Mouse (Mus musculus) neural tube, embryonic 14.5 days (tissue): ENCODE measurements at regions not wholly inside any gene's neighbourhood (a gene's known extent, or its start where the extent isn't known, plus 50 kb on each side); places are given as distances from the start of the nearest gene placed in this dataset.
A peak's percentile ranks its signal among the peaks of the same experiment; 100 is the strongest.

Experiments used
- ATAC-seq: fragments of 200-750 bp; cut with Nextera tagmentation; 2 replicates; pipeline ENCODE4 v1.8.0; 2017; ENCODE audit warnings: low read depth, mild to moderate bottlenecking, moderate TSS enrichment, moderate library complexity
- H3K27ac ChIP-seq: fragments of 300-500 bp; sonication (generic); 2 replicates; pipeline ENCODE4 v1.5.1; 2014; ENCODE audit warnings: low read depth, mild to moderate bottlenecking, control low read depth, low read length, moderate library complexity, mixed read lengths
- H3K27me3 ChIP-seq: fragments of 300-500 bp; sonication (generic); 2 replicates; pipeline ENCODE4 v1.6.1; 2014; ENCODE audit warnings: low read length; ENCODE audit not compliant: control insufficient read depth, insufficient read depth
- H3K36me3 ChIP-seq: fragments of 300-500 bp; sonication (generic); 2 replicates; pipeline ENCODE4 v1.6.1; 2014; ENCODE audit warnings: low read length, mixed read lengths; ENCODE audit not compliant: control insufficient read depth, insufficient read depth
- H3K4me1 ChIP-seq: fragments of 300-500 bp; sonication (generic); 2 replicates; pipeline ENCODE4 v1.6.1; 2014; ENCODE audit warnings: low read length; ENCODE audit not compliant: control insufficient read depth, insufficient read depth
- H3K4me2 ChIP-seq: fragments of 300-500 bp; sonication (generic); 2 replicates; pipeline ENCODE4 v1.6.1; 2014; ENCODE audit warnings: mild to moderate bottlenecking, low read depth, low read length, control low read depth
- H3K4me3 ChIP-seq: fragments of 300-500 bp; sonication (generic); 2 replicates; pipeline ENCODE4 v1.5.1; 2014; ENCODE audit warnings: low read depth, low read length, control low read depth, mixed read lengths
- H3K9ac ChIP-seq: fragments of 300-500 bp; sonication (generic); replicated peaks from 2 replicates; pipeline ENCODE4 v1.6.1; 2014; ENCODE audit warnings: low read depth, mild to moderate bottlenecking, control low read depth, low read length, mixed read lengths
- H3K9me3 ChIP-seq: fragments of 300-500 bp; sonication (generic); 2 replicates; pipeline ENCODE4 v1.6.1; 2016; ENCODE audit warnings: low read length; ENCODE audit not compliant: control insufficient read depth
- WGBS: fragments of 180-500 bp; shearing (Covaris S2); extraction: QIAGEN DNeasy Blood & Tissue Kit; methylation state at CpG from one replicate; pipeline ENCODE4 v1.1.7; 2014; 5-methylcytosine and 5-hydroxymethylcytosine counted together

- Histone ChIP-seq H3K9ac (no peak overlapping the region), H3K36me3 (no peaks in the 10 kb centered on the region), H3K4me1 (0 out of 2 replicates have a peak, but pooled peaks cover 8% of the 10 kb centered on the region), H3K4me3 (no peak overlapping the region), H3K4me2 (no peak overlapping the region), H3K9me3 (no peaks in the 10 kb centered on the region), H3K27me3 (no peaks in the 10 kb centered on the region), H3K27ac (no peak overlapping the region)
- peak; percentile 83; the same call in 1 of the 2 replicates for ATAC-seq
- WGBS, result 17% methylated on average over 5 of the region's 5 CpGs
These were observed 529.2 kb downstream of the Nr2f2 start for GRCm38 (mm10) chr7:69837379-69837778.

- Histone ChIP-seq H3K9me3 (no peaks in the 10 kb centered on the region), H3K36me3 (no peaks in the 10 kb centered on the region), H3K9ac (no peak overlapping the region), H3K4me1 (no peaks in the 10 kb centered on the region), H3K27me3 (no peaks in the 10 kb centered on the region), H3K27ac (no peak overlapping the region), H3K4me3 (no peak overlapping the region), H3K4me2 (no peak overlapping the region)
- 4% methylated on average over 8 of the region's 8 CpGs for WGBS
- ATAC-seq, result no peak
These were observed 539.3 kb downstream of the Nr2f2 start for GRCm38 (mm10) chr7:69827251-69827650.

- WGBS, result 83% methylated on average over 2 of the region's 2 CpGs
- Histone ChIP-seq H3K27me3 (no peaks in the 10 kb centered on the region), H3K4me3 (no peak overlapping the region), H3K4me2 (no peak overlapping the region), H3K4me1 (no peaks in the 10 kb centered on the region), H3K36me3 (no peaks in the 10 kb centered on the region), H3K9ac (no peak overlapping the region), H3K27ac (no peak overlapping the region), H3K9me3 (no peaks in the 10 kb centered on the region)
- no peak for ATAC-seq
These were observed 546.0 kb downstream of the Nr2f2 start for GRCm38 (mm10) chr7:69820570-69820969.

GRCm38 (mm10) chr7:69812301-69812700 is 554.2 kb downstream of the Nr2f2 start:
- no peak overlapping the region for H3K4me2 ChIP-seq
- no peak overlapping the region for H3K27ac ChIP-seq
- no peaks in the 10 kb centered on the region for H3K36me3 ChIP-seq
- 73% methylated on average over 3 of the region's 3 CpGs for WGBS
- ATAC-seq, result no peak
- H3K4me1 ChIP-seq, result no peaks in the 10 kb centered on the region
- no peak overlapping the region for H3K9ac ChIP-seq
- no peaks in the 10 kb centered on the region for H3K27me3 ChIP-seq
- no peaks in the 10 kb centered on the region for H3K9me3 ChIP-seq
- H3K4me3 ChIP-seq, result no peak overlapping the region

- H3K4me2 ChIP-seq, result no peak overlapping the region
- no peak overlapping the region for H3K27ac ChIP-seq
- H3K9me3 ChIP-seq, result no peaks in the 10 kb centered on the region
- H3K36me3 ChIP-seq, result no peaks in the 10 kb centered on the region
- no peaks in the 10 kb centered on the region for H3K27me3 ChIP-seq
- peak; percentile 14; the same call in 1 of the 2 replicates for ATAC-seq
- H3K4me1 ChIP-seq, result no peaks in the 10 kb centered on the region
- WGBS, result 5% methylated on average over 5 of the region's 5 CpGs
- no peak overlapping the region for H3K9ac ChIP-seq
- no peak overlapping the region for H3K4me3 ChIP-seq
These were observed 555.7 kb downstream of the Nr2f2 start for GRCm38 (mm10) chr7:69810873-69811272.

- no peak overlapping the region for H3K9ac ChIP-seq
- ATAC-seq, result no peak
- no peak overlapping the region for H3K4me2 ChIP-seq
- no peaks in the 10 kb centered on the region for H3K27me3 ChIP-seq
- 42% methylated on average over 8 of the region's 8 CpGs for WGBS
- H3K4me1 ChIP-seq, result no peaks in the 10 kb centered on the region
- no peak overlapping the region for H3K4me3 ChIP-seq
- H3K27ac ChIP-seq, result no peak overlapping the region
- no peaks in the 10 kb centered on the region for H3K9me3 ChIP-seq
- H3K36me3 ChIP-seq, result no peaks in the 10 kb centered on the region
These were observed 559.3 kb downstream of the Nr2f2 start for GRCm38 (mm10) chr7:69807220-69807619.

- H3K4me1 ChIP-seq, result no peaks in the 10 kb centered on the region
- no peaks in the 10 kb centered on the region for H3K9me3 ChIP-seq
- no peaks in the 10 kb centered on the region for H3K27me3 ChIP-seq
- H3K27ac ChIP-seq, result no peak overlapping the region
- no peak overlapping the region for H3K4me2 ChIP-seq
- no peak overlapping the region for H3K4me3 ChIP-seq
- no peak for ATAC-seq
- H3K9ac ChIP-seq, result no peak overlapping the region
- H3K36me3 ChIP-seq, result no peaks in the 10 kb centered on the region
- WGBS, result 72% methylated on average over 5 of the region's 5 CpGs
These were observed 595.6 kb downstream of the Nr2f2 start for GRCm38 (mm10) chr7:69770980-69771348.

- Histone ChIP-seq H3K4me3 (no peak overlapping the region), H3K27ac (no peak overlapping the region), H3K4me2 (no peak overlapping the region), H3K9me3 (no peaks in the 10 kb centered on the region), H3K36me3 (no peaks in the 10 kb centered on the region), H3K4me1 (no peaks in the 10 kb centered on the region), H3K9ac (no peak overlapping the region), H3K27me3 (no peaks in the 10 kb centered on the region)
- ATAC-seq, result peak; percentile 58; the same call in 1 of the 2 replicates
- 58% methylated on average over 22 of the region's 22 CpGs for WGBS
These were observed 596.1 kb downstream of the Nr2f2 start for GRCm38 (mm10) chr7:69770313-69770979.

- H3K9me3 ChIP-seq, result no peaks in the 10 kb centered on the region
- H3K4me3 ChIP-seq, result no peak overlapping the region
- no peak overlapping the region for H3K4me2 ChIP-seq
- no peaks in the 10 kb centered on the region for H3K36me3 ChIP-seq
- no peaks in the 10 kb centered on the region for H3K27me3 ChIP-seq
- no peak for ATAC-seq
- no peak overlapping the region for H3K9ac ChIP-seq
- H3K27ac ChIP-seq, result no peak overlapping the region
- H3K4me1 ChIP-seq, result no peaks in the 10 kb centered on the region
- 66% methylated on average over 4 of the region's 4 CpGs for WGBS
These were observed 600.1 kb downstream of the Nr2f2 start for GRCm38 (mm10) chr7:69766451-69766850.
